Mouse (Mus musculus): ENCODE results near the gene Lrrc47. TPM values are rescaled to one million over a fixed set of nuclear protein-coding genes. Genes with fewer than 3 reads are reported as not detected.

Lrrc47 gene
- polyA plus RNA-seq, 1 experiment from 2014 or later: 13.7 TPM

DNA sequence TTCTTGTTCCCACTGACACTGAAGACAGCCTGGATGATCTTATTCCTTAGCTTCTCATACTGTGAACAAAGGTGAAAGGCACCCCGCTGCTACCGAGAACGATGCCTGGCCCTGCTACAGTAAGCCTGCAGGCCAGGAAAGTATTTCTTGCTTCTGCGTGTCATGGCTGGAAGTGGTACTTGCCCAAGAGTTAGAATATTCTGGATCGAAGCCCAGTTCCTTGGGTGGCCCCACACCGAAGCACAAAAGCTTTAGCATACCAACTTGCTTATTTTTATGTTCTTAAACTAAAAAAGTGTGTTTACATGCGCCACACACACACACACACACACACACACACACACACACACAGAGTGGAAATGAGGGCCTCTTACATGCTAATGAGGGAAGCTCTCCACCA lies 16.5 kb downstream of the Lrrc47 start:
- DNase-seq (ENCODE audit: low spot score, missing footprints) (no peak), ATAC-seq (ENCODE audit: low FRiP score) (no peak)
- Histone ChIP-seq H3K9me3 (ENCODE audit: control insufficient read depth, low read length) (no peaks in the 10 kb centered on the region), H3K9ac (ENCODE audit: low read length) (no peak overlapping the region), H3K27me3 (ENCODE audit: control insufficient read depth, insufficient read depth, low read length) (peaks cover 2% of the 10 kb centered on the region; the same call in 1 of the 2 replicates), H3K4me3 (ENCODE audit: low read depth, low read length) (no peak overlapping the region), H3K27ac (ENCODE audit: low read depth, low read length) (no peak overlapping the region), H3K4me2 (no peak overlapping the region), H3K36me3 (ENCODE audit: control insufficient read depth, insufficient read depth, low read length) (no peaks in the 10 kb centered on the region), H3K4me1 (ENCODE audit: control insufficient read depth, insufficient read depth, low read length) (peaks cover 14% of the 10 kb centered on the region)
- 80% methylated on average over 7 of the region's 7 CpGs for WGBS

DNA sequence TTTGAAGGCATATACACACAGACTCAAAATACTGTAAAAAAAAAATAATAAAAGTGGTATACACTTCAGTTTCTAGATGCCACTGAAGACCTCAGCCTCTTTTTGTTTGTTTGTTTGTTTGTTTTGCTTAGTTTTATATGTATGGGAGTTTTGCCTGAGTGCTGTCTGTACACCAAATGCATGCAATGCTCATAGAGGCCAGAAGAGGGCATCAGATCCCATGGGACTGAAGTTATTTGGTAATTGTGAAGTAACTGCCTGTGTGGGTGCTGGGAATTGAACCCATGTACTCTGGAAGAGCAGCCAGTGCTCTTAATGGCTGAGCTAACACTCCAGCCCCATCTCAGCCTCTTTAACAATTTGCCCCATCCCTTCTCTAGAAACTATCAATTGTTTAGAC lies 17.1 kb downstream of the Lrrc47 start:
- H3K9me3 ChIP-seq (ENCODE audit: control insufficient read depth, low read length): no peaks in the 10 kb centered on the region
- no peak for ATAC-seq (ENCODE audit: low FRiP score)
- no peak for DNase-seq (ENCODE audit: low spot score, missing footprints)
- H3K27ac ChIP-seq (ENCODE audit: low read depth, low read length): no peak overlapping the region
- H3K4me3 ChIP-seq (ENCODE audit: low read depth, low read length): no peak overlapping the region
- H3K4me1 ChIP-seq (ENCODE audit: control insufficient read depth, insufficient read depth, low read length): peaks cover 14% of the 10 kb centered on the region
- H3K4me2 ChIP-seq: no peak overlapping the region
- H3K36me3 ChIP-seq (ENCODE audit: control insufficient read depth, insufficient read depth, low read length): no peaks in the 10 kb centered on the region
- no peak overlapping the region for H3K9ac ChIP-seq (ENCODE audit: low read length)
- peaks cover 2% of the 10 kb centered on the region; the same call in 1 of the 2 replicates for H3K27me3 ChIP-seq (ENCODE audit: control insufficient read depth, insufficient read depth, low read length)

DNA sequence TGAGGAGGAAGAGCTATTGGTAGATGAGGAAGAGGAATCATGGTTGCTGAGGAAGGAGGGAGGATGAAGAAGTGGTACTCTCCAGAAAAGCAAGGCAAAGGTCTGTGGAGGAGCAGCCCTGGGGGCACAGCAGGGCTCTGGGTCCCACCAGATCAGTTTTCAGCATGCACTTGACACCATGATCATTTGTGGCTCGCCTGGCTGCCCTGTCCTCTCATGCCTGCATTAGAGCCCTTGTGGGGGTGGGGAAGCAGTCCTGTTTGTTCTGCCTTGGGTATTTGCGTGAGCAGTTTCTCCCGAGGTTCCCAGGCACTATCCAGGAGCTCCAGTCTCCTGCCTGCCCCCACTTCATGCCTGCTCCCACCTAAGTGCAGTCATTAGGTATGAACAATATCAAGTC lies 25.6 kb downstream of the Lrrc47 start:
- WGBS: 49% methylated on average over 3 of the region's 3 CpGs
- Histone ChIP-seq H3K36me3 (ENCODE audit: control insufficient read depth, insufficient read depth, low read length) (no peaks in the 10 kb centered on the region), H3K4me1 (ENCODE audit: control insufficient read depth, insufficient read depth, low read length) (no peaks in the 10 kb centered on the region), H3K9me3 (ENCODE audit: control insufficient read depth, low read length) (no peaks in the 10 kb centered on the region), H3K27ac (ENCODE audit: low read depth, low read length) (no peak overlapping the region), H3K9ac (ENCODE audit: low read length) (no peak overlapping the region), H3K4me3 (ENCODE audit: low read depth, low read length) (no peak overlapping the region), H3K27me3 (ENCODE audit: control insufficient read depth, insufficient read depth, low read length) (no peaks in the 10 kb centered on the region), H3K4me2 (no peak overlapping the region)
- ATAC-seq (ENCODE audit: low FRiP score) (no peak), DNase-seq (ENCODE audit: low spot score, missing footprints) (no peak)

DNA sequence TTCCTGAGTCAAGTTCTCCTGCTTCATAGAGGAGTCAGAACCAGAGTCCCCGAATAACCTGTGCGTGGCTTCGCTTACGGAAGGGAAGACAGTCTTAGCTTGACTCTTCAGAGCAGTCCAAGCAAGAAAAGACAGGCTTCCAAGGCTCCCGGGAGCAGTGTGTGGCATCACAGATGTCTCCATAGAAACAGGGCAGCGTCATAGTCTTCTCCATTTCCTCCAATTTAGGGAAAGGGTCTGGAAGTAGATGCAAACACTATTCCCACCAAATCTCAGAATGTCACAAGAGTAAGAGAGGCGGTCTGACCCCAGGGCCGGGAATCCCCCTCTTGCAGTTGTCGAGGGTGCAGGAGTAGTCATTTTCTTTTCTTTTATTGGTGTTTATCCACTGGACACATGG lies 31.0 kb downstream of the Lrrc47 start, which contains the start of gene Ccdc27:
Gene Ccdc27 (minus strand): TSS at position 101 of the 400 bp plus-strand sequence.
- Histone ChIP-seq H3K27me3 (ENCODE audit: control insufficient read depth, insufficient read depth, low read length) (no peaks in the 10 kb centered on the region), H3K9ac (ENCODE audit: low read length) (no peak within 1 kb of the TSS), H3K4me3 (ENCODE audit: low read depth, low read length) (no peak within 1 kb of the TSS), H3K36me3 (ENCODE audit: control insufficient read depth, insufficient read depth, low read length) (no peaks in the 10 kb centered on the region), H3K4me1 (ENCODE audit: control insufficient read depth, insufficient read depth, low read length) (no peaks in the 10 kb centered on the region), H3K9me3 (ENCODE audit: control insufficient read depth, low read length) (no peaks in the 10 kb centered on the region), H3K27ac (ENCODE audit: low read depth, low read length) (no peak within 1 kb of the TSS), H3K4me2 (no peak within 1 kb of the TSS)
- no peak for DNase-seq (ENCODE audit: low spot score, missing footprints)
- ATAC-seq (ENCODE audit: low FRiP score): no peak
- WGBS: 84% methylated on average over 9 of the region's 9 CpGs

DNA sequence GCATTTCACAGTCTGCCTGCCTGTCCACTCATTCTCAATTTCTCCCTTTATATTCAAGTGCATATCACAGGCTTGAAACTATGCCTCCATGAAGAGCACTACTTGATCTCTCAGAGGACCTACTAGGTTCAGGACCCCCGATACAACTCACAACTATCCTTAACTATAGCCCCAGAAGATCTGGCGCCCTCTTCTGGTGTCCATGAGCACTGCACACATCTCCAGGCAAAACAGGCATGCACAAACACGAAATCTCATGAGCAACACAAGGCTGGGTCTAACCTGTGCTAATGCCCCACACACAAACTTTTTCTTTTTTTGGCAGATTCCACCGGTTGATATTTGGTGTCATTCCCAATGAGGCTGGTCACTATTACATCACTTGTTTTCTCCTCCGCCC lies 34.3 kb downstream of the Lrrc47 start:
- 68% methylated on average over 5 of the region's 5 CpGs for WGBS
- ATAC-seq (ENCODE audit: low FRiP score): no peak
- Histone ChIP-seq H3K9me3 (ENCODE audit: control insufficient read depth, low read length) (no peaks in the 10 kb centered on the region), H3K4me1 (ENCODE audit: control insufficient read depth, insufficient read depth, low read length) (no peaks in the 10 kb centered on the region), H3K27ac (ENCODE audit: low read depth, low read length) (no peak overlapping the region), H3K36me3 (ENCODE audit: control insufficient read depth, insufficient read depth, low read length) (no peaks in the 10 kb centered on the region), H3K27me3 (ENCODE audit: control insufficient read depth, insufficient read depth, low read length) (no peaks in the 10 kb centered on the region), H3K9ac (ENCODE audit: low read length) (no peak overlapping the region), H3K4me3 (ENCODE audit: low read depth, low read length) (no peak overlapping the region), H3K4me2 (no peak overlapping the region)
- no peak for DNase-seq (ENCODE audit: low spot score, missing footprints)

DNA sequence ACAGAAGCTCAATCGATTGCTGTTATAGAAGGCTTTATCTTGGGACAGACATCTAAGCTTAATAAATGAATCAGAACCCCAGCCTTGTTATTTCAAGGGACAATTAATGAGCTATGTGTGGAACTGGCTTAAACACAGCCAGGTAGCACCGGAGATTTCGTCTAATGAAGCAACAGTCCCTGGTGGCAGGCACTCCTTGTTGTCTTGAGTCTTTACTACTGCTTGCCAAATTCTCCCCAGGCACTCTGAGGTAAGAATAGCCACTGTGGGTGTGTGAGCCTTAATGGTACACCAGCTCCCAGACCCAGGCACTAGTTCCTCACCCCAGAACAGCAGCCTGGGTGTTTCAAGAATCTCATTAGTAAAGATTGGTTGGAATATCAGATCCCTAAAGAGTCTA lies 39.9 kb downstream of the Lrrc47 start:
- Histone ChIP-seq H3K9me3 (ENCODE audit: control insufficient read depth, low read length) (no peaks in the 10 kb centered on the region), H3K4me1 (ENCODE audit: control insufficient read depth, insufficient read depth, low read length) (no peaks in the 10 kb centered on the region), H3K36me3 (ENCODE audit: control insufficient read depth, insufficient read depth, low read length) (no peaks in the 10 kb centered on the region), H3K9ac (ENCODE audit: low read length) (no peak overlapping the region), H3K27me3 (ENCODE audit: control insufficient read depth, insufficient read depth, low read length) (no peaks in the 10 kb centered on the region), H3K27ac (ENCODE audit: low read depth, low read length) (no peak overlapping the region), H3K4me3 (ENCODE audit: low read depth, low read length) (no peak overlapping the region), H3K4me2 (no peak overlapping the region)
- DNase-seq (ENCODE audit: low spot score, missing footprints) (no peak), ATAC-seq (ENCODE audit: low FRiP score) (no peak)
- WGBS: 95% methylated on average over 3 of the region's 3 CpGs

DNA sequence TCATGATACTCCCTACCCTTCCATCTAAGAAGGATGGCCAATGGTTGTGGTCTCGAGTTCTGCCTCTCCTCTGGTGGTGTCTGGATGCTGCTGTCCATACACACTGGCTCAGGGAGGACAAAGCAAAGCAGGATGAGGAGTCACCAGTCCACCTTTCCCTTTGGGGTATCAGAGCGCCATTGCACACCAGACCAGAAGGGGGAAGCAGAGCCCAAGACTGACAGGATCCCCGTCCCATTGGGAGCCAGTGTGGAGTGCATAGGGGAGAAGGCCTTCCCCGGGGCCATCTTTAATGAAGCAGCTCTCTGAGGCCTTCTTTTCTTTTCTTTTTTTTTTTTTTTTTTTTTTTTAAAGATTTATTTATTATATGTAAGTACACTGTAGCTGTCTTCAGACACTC lies 41.5 kb downstream of the Lrrc47 start:
- H3K4me2 ChIP-seq: no peak overlapping the region
- WGBS: 67% methylated on average over 4 of the region's 4 CpGs
- H3K36me3 ChIP-seq (ENCODE audit: control insufficient read depth, insufficient read depth, low read length): no peaks in the 10 kb centered on the region

DNA sequence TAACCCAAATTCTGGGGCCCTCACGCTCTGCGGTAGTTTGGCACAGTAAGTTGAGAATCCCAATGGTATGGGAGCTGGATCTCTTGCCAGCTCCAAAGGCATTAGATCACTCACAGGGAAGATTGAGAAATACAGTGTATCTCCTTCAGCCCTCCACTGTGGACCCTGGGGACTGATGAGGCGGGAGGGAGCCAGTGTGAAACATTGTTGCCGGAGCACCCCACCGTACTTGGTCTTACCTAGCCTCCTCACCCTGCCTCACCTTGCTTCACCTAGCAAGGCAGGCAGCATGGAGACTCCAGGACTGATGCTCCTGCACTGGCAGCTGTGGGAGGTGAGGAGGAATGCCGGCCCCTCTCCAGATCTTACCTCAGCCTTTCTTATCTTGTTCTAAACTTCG lies 44.0 kb downstream of the Lrrc47 start:
- no peak overlapping the region for H3K4me2 ChIP-seq
- H3K27me3 ChIP-seq (ENCODE audit: control insufficient read depth, insufficient read depth, low read length): no peaks in the 10 kb centered on the region
- no peak overlapping the region for H3K27ac ChIP-seq (ENCODE audit: low read depth, low read length)
- 89% methylated on average over 7 of the region's 7 CpGs for WGBS
- DNase-seq (ENCODE audit: low spot score, missing footprints) (no peak), ATAC-seq (ENCODE audit: low FRiP score) (no peak)
- no peaks in the 10 kb centered on the region for H3K4me1 ChIP-seq (ENCODE audit: control insufficient read depth, insufficient read depth, low read length)
- H3K4me3 ChIP-seq (ENCODE audit: low read depth, low read length): no peak overlapping the region
- no peak overlapping the region for H3K9ac ChIP-seq (ENCODE audit: low read length)
- H3K9me3 ChIP-seq (ENCODE audit: control insufficient read depth, low read length): no peaks in the 10 kb centered on the region
- H3K36me3 ChIP-seq (ENCODE audit: control insufficient read depth, insufficient read depth, low read length): no peaks in the 10 kb centered on the region

More for the DNA sequence above, 41.5 kb downstream of the Lrrc47 start:
- no peak overlapping the region for H3K4me3 ChIP-seq (ENCODE audit: low read depth, low read length)
- no peaks in the 10 kb centered on the region for H3K27me3 ChIP-seq (ENCODE audit: control insufficient read depth, insufficient read depth, low read length)
- no peak for ATAC-seq (ENCODE audit: low FRiP score)
- no peak overlapping the region for H3K9ac ChIP-seq (ENCODE audit: low read length)
- H3K4me1 ChIP-seq (ENCODE audit: control insufficient read depth, insufficient read depth, low read length): no peaks in the 10 kb centered on the region
- no peaks in the 10 kb centered on the region for H3K9me3 ChIP-seq (ENCODE audit: control insufficient read depth, low read length)
- DNase-seq (ENCODE audit: low spot score, missing footprints): no peak
- H3K27ac ChIP-seq (ENCODE audit: low read depth, low read length): no peak overlapping the region

DNA sequence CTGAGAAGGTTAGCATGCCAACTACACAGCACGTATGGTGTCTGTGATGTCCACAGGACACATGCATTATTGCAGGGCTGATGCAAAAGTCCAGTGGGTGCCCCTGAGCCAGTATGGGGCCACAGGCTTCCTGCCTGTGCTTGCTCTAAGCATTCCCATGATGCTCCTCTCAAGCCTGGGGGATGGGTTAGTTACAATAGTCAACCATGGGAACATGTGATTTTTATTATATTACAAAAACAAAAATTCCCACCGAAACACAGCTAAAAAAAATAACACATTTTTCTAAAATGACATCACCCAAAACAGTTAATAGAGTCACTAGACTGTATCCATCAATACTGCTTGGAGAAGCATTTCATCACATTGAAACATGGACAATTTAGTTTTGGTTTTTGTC lies 44.5 kb downstream of the Lrrc47 start:
- Histone ChIP-seq H3K36me3 (ENCODE audit: control insufficient read depth, insufficient read depth, low read length) (no peaks in the 10 kb centered on the region), H3K9ac (ENCODE audit: low read length) (no peak overlapping the region), H3K9me3 (ENCODE audit: control insufficient read depth, low read length) (no peaks in the 10 kb centered on the region), H3K27me3 (ENCODE audit: control insufficient read depth, insufficient read depth, low read length) (no peaks in the 10 kb centered on the region), H3K4me1 (ENCODE audit: control insufficient read depth, insufficient read depth, low read length) (no peaks in the 10 kb centered on the region), H3K4me2 (no peak overlapping the region), H3K27ac (ENCODE audit: low read depth, low read length) (no peak overlapping the region), H3K4me3 (ENCODE audit: low read depth, low read length) (no peak overlapping the region)
- ATAC-seq (ENCODE audit: low FRiP score): no peak
- DNase-seq (ENCODE audit: low spot score, missing footprints): no peak
- 81% methylated on average over 2 of the region's 2 CpGs for WGBS

DNA sequence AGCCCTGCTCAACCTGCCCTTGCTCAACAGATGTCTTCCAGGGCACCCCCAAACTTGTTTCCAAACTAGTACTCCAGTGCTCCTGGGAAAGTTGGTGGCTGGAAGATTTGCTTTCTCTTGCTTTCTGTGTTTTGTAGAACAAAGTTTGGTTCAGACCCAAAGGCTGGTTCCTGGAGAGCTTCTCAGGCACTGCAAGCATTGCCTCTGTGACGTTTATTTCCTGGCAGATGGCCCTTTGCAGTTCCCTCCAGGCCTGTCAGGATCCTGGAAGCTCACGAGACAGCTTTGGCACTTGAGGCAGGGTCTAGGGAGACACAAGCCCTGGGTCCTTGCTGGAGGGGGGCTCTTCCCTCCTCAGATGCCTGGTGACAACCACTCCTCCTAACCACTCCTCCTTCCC lies 45.1 kb downstream of the Lrrc47 start:
- Histone ChIP-seq H3K4me3 (ENCODE audit: low read depth, low read length) (no peak overlapping the region), H3K9me3 (ENCODE audit: control insufficient read depth, low read length) (no peaks in the 10 kb centered on the region), H3K27me3 (ENCODE audit: control insufficient read depth, insufficient read depth, low read length) (no peaks in the 10 kb centered on the region), H3K9ac (ENCODE audit: low read length) (no peak overlapping the region), H3K4me2 (no peak overlapping the region), H3K27ac (ENCODE audit: low read depth, low read length) (no peak overlapping the region), H3K4me1 (ENCODE audit: control insufficient read depth, insufficient read depth, low read length) (no peaks in the 10 kb centered on the region), H3K36me3 (ENCODE audit: control insufficient read depth, insufficient read depth, low read length) (no peaks in the 10 kb centered on the region)
- 67% methylated on average over 2 of the region's 2 CpGs for WGBS
- ATAC-seq (ENCODE audit: low FRiP score): no peak
- no peak for DNase-seq (ENCODE audit: low spot score, missing footprints)

Measured in midbrain, embryonic 11.5 days (tissue).